Mouse (Mus musculus) forelimb bud, embryonic 11.5 days (tissue): ENCODE results near the gene Zfp386.

Experiments
- DNase-seq: peaks from one replicate; pipeline ENCODE4 v3.0.0-alpha.2; 2012; ENCODE audit warnings: low read depth, low spot score

Gene Zfp386

DNA sequence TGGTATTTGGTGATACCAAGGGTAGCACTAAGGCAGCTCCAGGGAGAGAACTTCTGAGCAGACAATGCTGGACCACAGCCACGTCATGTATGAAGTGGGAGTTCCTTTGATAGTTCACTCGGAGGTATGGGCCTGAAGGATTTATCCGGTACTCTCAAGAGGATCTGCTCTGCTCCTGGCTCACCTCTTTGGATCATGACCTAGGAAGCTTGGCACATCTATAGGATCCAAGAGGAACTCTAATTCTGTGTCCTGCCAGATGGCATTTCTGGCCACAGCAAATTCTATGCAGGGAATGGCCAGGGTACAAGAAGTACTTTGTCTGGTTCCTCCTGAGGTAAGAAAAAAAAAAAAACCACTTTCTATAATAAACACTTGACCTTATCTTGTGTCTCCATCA, 42.3 kb downstream of the Zfp386 start:
- no peak for DNase-seq

GRCm38 (mm10) chr12:116094765-116095555, 47.4 kb downstream of the Zfp386 start:
- no peak for DNase-seq

DNA sequence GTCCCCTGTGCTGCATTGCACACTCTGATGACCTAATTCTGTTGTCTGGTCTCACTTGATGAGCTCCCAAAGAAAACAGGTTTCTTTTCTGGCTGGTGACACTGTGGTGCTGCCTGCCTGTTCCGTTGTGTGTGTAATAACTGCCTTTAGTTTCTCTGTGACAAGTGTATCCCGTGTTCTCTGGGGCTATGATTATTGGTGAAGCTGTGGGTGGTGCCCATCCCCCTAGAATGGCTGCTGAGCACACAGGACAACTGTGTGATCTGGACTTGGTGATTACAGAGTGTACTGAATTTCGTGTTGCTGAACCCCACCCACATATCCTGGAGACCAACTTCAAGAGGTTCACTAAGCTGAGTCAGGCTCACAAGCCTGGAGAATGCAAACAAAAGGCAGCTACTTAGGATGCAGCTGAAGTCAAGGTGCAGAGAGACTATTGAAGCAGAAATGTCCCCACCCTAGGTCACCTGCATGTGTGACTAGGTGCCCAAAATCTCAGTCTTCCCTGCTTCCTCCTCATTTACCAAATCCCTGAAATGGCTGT, 48.9 kb downstream of the Zfp386 start:
- DNase-seq: no peak

DNA sequence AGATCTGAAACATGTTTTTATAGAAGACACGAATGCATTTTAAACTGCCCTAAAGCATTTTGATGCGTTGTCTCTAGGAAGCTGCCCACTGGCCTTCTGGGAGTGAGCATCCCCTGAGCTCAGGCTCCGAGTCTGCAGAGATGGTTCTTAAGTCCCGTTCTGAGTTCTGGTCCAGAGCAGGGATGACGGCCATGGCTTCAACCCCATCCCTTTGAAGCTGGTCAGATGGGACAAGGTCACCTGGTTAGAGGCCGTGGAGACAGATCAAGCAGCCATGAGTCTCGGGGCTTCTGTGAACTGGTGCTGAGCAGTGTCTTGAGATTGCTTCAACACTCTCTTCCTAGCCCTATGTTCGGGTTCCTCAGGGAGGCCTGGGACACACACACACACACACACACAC, 49.6 kb downstream of the Zfp386 start:
- no peak for DNase-seq

DNA sequence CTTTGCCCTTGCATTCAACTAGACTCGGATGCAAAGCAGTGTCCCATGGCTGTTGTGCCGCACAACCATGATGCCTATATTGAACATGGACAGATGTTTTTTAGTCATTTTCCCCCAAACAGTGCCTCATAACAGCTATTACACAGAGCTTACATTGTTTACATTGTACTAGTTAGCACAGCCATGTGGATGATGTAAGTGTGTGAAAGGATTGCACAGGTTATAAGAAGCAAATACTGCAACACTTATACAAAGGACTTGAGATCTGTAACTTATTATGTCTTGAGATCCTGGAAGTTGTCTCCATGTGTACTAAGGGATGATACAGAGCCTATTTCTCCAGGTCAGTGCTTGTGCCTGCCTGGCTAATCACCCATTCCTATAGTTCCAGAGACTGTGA, 54.4 kb downstream of the Zfp386 start:
- DNase-seq: no peak

GRCm38 (mm10) chr12:116109451-116110353, 62.2 kb downstream of the Zfp386 start:
- DNase-seq: no peak

GRCm38 (mm10) chr12:116111007-116111694, 63.6 kb downstream of the Zfp386 start:
- no peak for DNase-seq
